Comparison of ENCODE assay signal across 8 mouse cellular contexts in the genomic region with DNA sequence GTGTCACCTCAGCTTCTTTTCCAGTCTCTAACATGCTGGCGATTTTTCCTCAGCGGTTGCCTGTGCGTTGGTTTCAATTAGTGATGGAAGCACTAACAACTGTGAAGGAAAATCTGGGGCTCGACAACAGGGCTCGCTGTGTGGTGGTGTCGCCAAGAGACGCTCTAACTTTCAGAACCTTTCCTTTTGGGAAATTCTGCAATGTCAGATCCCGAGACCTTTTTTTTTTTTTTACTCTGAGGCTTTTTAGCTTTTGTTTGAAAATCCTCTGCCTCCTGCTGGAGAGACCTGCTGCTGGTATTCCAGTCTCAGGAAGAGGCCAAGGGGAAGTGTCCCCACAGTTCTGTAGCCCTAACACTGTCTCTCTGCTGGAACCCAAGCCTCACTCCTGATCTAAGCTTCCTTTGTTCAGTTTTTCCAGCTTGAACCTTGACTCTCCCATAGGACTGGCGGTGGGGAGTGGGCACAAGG.
DNase-seq lines count a peak whose midpoint lies in the region; ATAC-seq and TF ChIP-seq lines count a peak whose summit lies in the region.

No protein-coding gene starts in this region.

- H3K4me1 ChIP-seq in lung, embryonic 14.5 days (ENCODE audit: insufficient read depth) = no peaks in the 10 kb centered on the region
- H3K4me1 ChIP-seq in forebrain, embryonic 16.5 days (replicated peaks; ENCODE audit: control insufficient read depth, insufficient read depth, low read length) = peaks cover 16% of the 10 kb centered on the region
- H3K4me1 ChIP-seq in limb, embryonic 14.5 days (ENCODE audit: control insufficient read depth, insufficient read depth, low read length) = peaks cover 7% of the 10 kb centered on the region; the same call in 1 of the 2 replicates

- H3K4me2 ChIP-seq in lung, embryonic 14.5 days = peak overlapping the region; percentile 44
- peak overlapping the region; percentile 37 for H3K4me2 ChIP-seq in forebrain, embryonic 16.5 days (ENCODE audit: low read length)
- peak overlapping the region; percentile 50 for H3K4me2 ChIP-seq in limb, embryonic 14.5 days (replicated peaks; ENCODE audit: low read depth, low read length, severe bottlenecking)

- H3K36me3 ChIP-seq in lung, embryonic 14.5 days (ENCODE audit: insufficient read depth) = no peaks in the 10 kb centered on the region
- H3K36me3 ChIP-seq in forebrain, embryonic 16.5 days (ENCODE audit: control insufficient read depth, insufficient read depth) = no peaks in the 10 kb centered on the region
- no peaks in the 10 kb centered on the region for H3K36me3 ChIP-seq in limb, embryonic 14.5 days (ENCODE audit: control insufficient read depth, insufficient read depth, low read length)

- no peak overlapping the region for H3K9ac ChIP-seq in lung, embryonic 14.5 days
- no peak overlapping the region; the same call in 1 of the 2 replicates for H3K9ac ChIP-seq in forebrain, embryonic 16.5 days (replicated peaks; ENCODE audit: low read depth, low read length)
- peak overlapping the region; percentile 18; the same call in 1 of the 2 replicates for H3K9ac ChIP-seq in limb, embryonic 14.5 days (ENCODE audit: low read depth, low read length, severe bottlenecking)

- peak; percentile 53 for DNase-seq in lung, embryonic 14.5 days
- DNase-seq in lung, postnatal 14 days = no peak
- peak; percentile 13 for DNase-seq in limb, embryonic 14.5 days (ENCODE audit: low spot score)
- DNase-seq in retina, embryonic 14.5 days (ENCODE audit: low spot score) = peak; percentile 40
- no peak for DNase-seq in layer of hippocampus, postnatal 10 days (ENCODE audit: low spot score in 2 of 2)
- no peak for DNase-seq in right cerebral cortex, postnatal 4 days
- DNase-seq in right cerebral cortex, postnatal 36 days (ENCODE audit: low spot score in 2 of 2) = no peak

- peak; percentile 34 for TF ChIP-seq CTCF in lung, embryonic 14.5 days (IDR thresholded peaks at IDR 0.05; ENCODE audit: low read depth)

- 0 out of 2 replicates have a peak overlapping the region, but pooled peaks have one; percentile 0 for H3K4me3 ChIP-seq in lung, embryonic 14.5 days (ENCODE audit: low read depth, low read length)
- H3K4me3 ChIP-seq in forebrain, embryonic 16.5 days (replicated peaks; ENCODE audit: low read length) = peak overlapping the region; percentile 14; the same call in 1 of the 2 replicates
- H3K4me3 ChIP-seq in limb, embryonic 14.5 days (replicated peaks; ENCODE audit: low read length) = peak overlapping the region; percentile 23

- TF ChIP-seq POLR2A in limb, embryonic 14.5 days (IDR thresholded peaks at IDR 0.05; ENCODE audit: borderline replicate concordance, extremely low read depth, insufficient read depth, insufficient read length) = no peak

- ATAC-seq in lung, embryonic 14.5 days (ENCODE audit: insufficient read depth) = no peak
- ATAC-seq in forebrain, embryonic 16.5 days = no peak
- ATAC-seq in limb, embryonic 14.5 days (ENCODE audit: low FRiP score, low read depth) = no peak

- 6% methylated on average over 9 of the region's 9 CpGs for WGBS in lung, embryonic 14.5 days
- WGBS in forebrain, embryonic 16.5 days = 4% methylated on average over 9 of the region's 9 CpGs
- WGBS in limb, embryonic 14.5 days = 5% methylated on average over 9 of the region's 9 CpGs

- no peaks in the 10 kb centered on the region for H3K27me3 ChIP-seq in lung, embryonic 14.5 days (ENCODE audit: insufficient read depth, low read length)
- H3K27me3 ChIP-seq in forebrain, embryonic 16.5 days (replicated peaks; ENCODE audit: control insufficient read depth, insufficient read depth, low read length) = no peaks in the 10 kb centered on the region
- no peaks in the 10 kb centered on the region for H3K27me3 ChIP-seq in limb, embryonic 14.5 days (ENCODE audit: control insufficient read depth, insufficient read depth, low read length)

- no peak overlapping the region for H3K27ac ChIP-seq in lung, embryonic 14.5 days (ENCODE audit: low read depth)
- H3K27ac ChIP-seq in forebrain, embryonic 16.5 days (ENCODE audit: low read length) = no peak overlapping the region
- H3K27ac ChIP-seq in limb, embryonic 14.5 days (replicated peaks; ENCODE audit: low read depth, low read length) = no peak overlapping the region

- no peaks in the 10 kb centered on the region for H3K9me3 ChIP-seq in lung, embryonic 14.5 days (ENCODE audit: low read depth, low read length)
- H3K9me3 ChIP-seq in forebrain, embryonic 16.5 days (ENCODE audit: control insufficient read depth, low read length) = no peaks in the 10 kb centered on the region
- H3K9me3 ChIP-seq in limb, embryonic 14.5 days (ENCODE audit: control insufficient read depth, low read length) = no peaks in the 10 kb centered on the region

Comparison
In these comparisons a context has a peak if more than half of its experiments do, and no peak if none do; other contexts are left out.
1. DNase-seq: peak in lung, embryonic 14.5 days (single experiment), limb, embryonic 14.5 days (single experiment) and retina, embryonic 14.5 days (single experiment); none in lung, postnatal 14 days (single experiment), layer of hippocampus, postnatal 10 days (0 of 2), right cerebral cortex, postnatal 4 days (single experiment) and right cerebral cortex, postnatal 36 days (0 of 2).
2. Peak in every context shown above with its lines, with median percentiles within 50 percentile points of each other: H3K4me2 ChIP-seq and H3K4me3 ChIP-seq.